ENCODE assay signal across 13 mouse cellular contexts in the genomic region with DNA sequence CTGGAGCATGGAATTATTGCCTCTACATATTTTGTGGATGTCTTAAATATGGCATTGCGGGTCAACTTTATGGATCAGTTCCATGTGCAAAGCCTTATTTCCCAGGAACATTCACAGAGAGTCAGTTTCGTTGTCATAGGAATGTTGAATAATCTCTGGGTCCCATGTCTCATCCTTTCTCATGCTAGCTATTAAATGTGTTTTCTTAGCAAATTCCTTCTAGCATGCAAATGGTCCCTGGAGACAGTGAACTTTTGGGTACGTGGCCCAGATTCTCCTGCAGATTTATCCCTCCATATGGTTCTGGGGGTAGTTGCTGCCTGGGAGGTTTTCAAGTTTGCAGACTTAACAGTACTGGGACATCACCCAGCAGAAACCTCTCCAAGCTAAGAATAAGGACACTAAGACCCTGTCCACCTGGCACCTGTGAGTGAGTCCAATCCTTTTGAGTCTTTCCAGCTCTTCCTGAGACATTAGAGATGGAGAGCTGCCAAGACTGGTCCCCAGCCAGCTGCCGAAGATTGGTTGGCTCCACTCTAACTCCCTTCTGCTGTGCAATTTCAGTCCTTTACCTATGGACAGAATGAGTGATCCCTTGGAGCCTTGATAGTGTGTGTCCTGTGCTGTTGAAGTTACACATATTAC. TPM values are rescaled to one million over a fixed set of nuclear protein-coding genes. Genes with fewer than 3 reads are reported as not detected.
DNase-seq lines count a peak whose midpoint lies in the region; ATAC-seq and TF ChIP-seq lines count a peak whose summit lies in the region.
"Had no signal": no experiment of that assay in that cellular context is flagged by ENCODE, and none has a peak within 500 bp of the region (broad histone marks: within the 10 kb centered on the region; RNA-seq: fewer than 3 reads in every experiment).

No protein-coding gene starts in this region.

- H3K9ac ChIP-seq in midbrain, postnatal 0 days (replicated peaks; ENCODE audit: low read length, poor library complexity, severe bottlenecking): no peak overlapping the region
- no peak overlapping the region for H3K9ac ChIP-seq in midbrain, embryonic 13.5 days (replicated peaks)
- H3K9ac ChIP-seq: hindbrain, embryonic 15.5 days had no signal

- no peak overlapping the region for H3K4me3 ChIP-seq in midbrain, postnatal 0 days (ENCODE audit: low read depth, low read length)
- H3K4me3 ChIP-seq in midbrain, embryonic 13.5 days (replicated peaks): no peak overlapping the region
- H3K4me3 ChIP-seq: hindbrain, embryonic 15.5 days had no signal

- DNase-seq in frontal cortex, postnatal 14 days (ENCODE audit: low spot score in 2 of 2): no peak
- peak; percentile 41 for DNase-seq in midbrain, postnatal 0 days (ENCODE audit: low spot score)
- DNase-seq in cerebellum, postnatal 25 days: peak; percentile 26 to 59
- peak; percentile 30 for DNase-seq in right cerebral cortex, postnatal 14 days
- DNase-seq in spleen, adult 18-20 months: no peak
- DNase-seq in adrenal gland, adult 18-20 months (ENCODE audit: low spot score in 2 of 2): no peak
- DNase-seq: lung, adult 18-20 months had no signal

- no peak overlapping the region for H3K27ac ChIP-seq in midbrain, postnatal 0 days (ENCODE audit: low read depth, low read length)
- no peak overlapping the region for H3K27ac ChIP-seq in midbrain, embryonic 13.5 days
- H3K27ac ChIP-seq: hindbrain, embryonic 15.5 days had no signal

- 69% methylated on average over 4 of the region's 4 CpGs for WGBS in midbrain, postnatal 0 days
- 84% methylated on average over 4 of the region's 4 CpGs for WGBS in midbrain, embryonic 13.5 days

- TF ChIP-seq CTCF in midbrain, postnatal 0 days (IDR thresholded peaks at IDR 0.05): no peak

- H3K9me3 ChIP-seq in midbrain, postnatal 0 days (ENCODE audit: low read length): no peaks in the 10 kb centered on the region
- H3K9me3 ChIP-seq in midbrain, embryonic 13.5 days: no peaks in the 10 kb centered on the region
- H3K9me3 ChIP-seq: hindbrain, embryonic 15.5 days had no signal

- H3K4me2 ChIP-seq in midbrain, postnatal 0 days (ENCODE audit: low read depth, low read length, poor library complexity, severe bottlenecking): no peak overlapping the region
- H3K4me2 ChIP-seq in midbrain, embryonic 13.5 days (replicated peaks): no peak overlapping the region
- H3K4me2 ChIP-seq: hindbrain, embryonic 15.5 days had no signal

- no peaks in the 10 kb centered on the region for H3K4me1 ChIP-seq in midbrain, postnatal 0 days (ENCODE audit: insufficient read depth, low read length)
- H3K4me1 ChIP-seq in midbrain, embryonic 13.5 days (replicated peaks): no peaks in the 10 kb centered on the region

- peak; percentile 94 for ATAC-seq in frontal cortex, adult (ENCODE audit: low TSS enrichment)
- no peak for ATAC-seq in midbrain, postnatal 0 days (ENCODE audit: low FRiP score)
- ATAC-seq in midbrain, embryonic 13.5 days: no peak
- ATAC-seq: CD4-positive, CD25-positive, alpha-beta regulatory T cell, adult 4 months; forebrain, embryonic 14.5 days had no signal

- no peaks in the 10 kb centered on the region for H3K36me3 ChIP-seq in midbrain, postnatal 0 days (ENCODE audit: insufficient read depth, low read length)
- H3K36me3 ChIP-seq in midbrain, embryonic 13.5 days: no peaks in the 10 kb centered on the region
- H3K36me3 ChIP-seq: hindbrain, embryonic 15.5 days had no signal

- no peaks in the 10 kb centered on the region for H3K27me3 ChIP-seq in midbrain, postnatal 0 days (ENCODE audit: insufficient read depth, low read length)
- H3K27me3 ChIP-seq in midbrain, embryonic 13.5 days: no peaks in the 10 kb centered on the region
- H3K27me3 ChIP-seq: hindbrain, embryonic 15.5 days had no signal

RNA-seq across cellular contexts. Expression of gene Thbs2, which starts 45.9 kb away (rescaled TPM):
- total RNA-seq in midbrain, postnatal 0 days (2014; rRNA removed): 8.0 and 9.6 TPM in 2 replicates
- polyA plus RNA-seq in midbrain, postnatal 0 days (2015; fragmentation: Nextera tagmentation; extraction: Ambion mirVana): 3.6 and 4.2 TPM in 2 replicates
- polyA plus RNA-seq in midbrain, embryonic 13.5 days (2015; fragmentation: Nextera tagmentation; extraction: Ambion mirVana): 1.1 and 1.2 TPM in 2 replicates
- 1 to 10 TPM; 2.6 to 3.4 TPM for total RNA-seq in adrenal gland, adult 18-20 months (2021)
- total RNA-seq: neutrophil, adult 5-6 weeks had no signal
- polyA plus RNA-seq: CD4-positive, CD25-positive, alpha-beta regulatory T cell, adult 4 months had no signal

Comparison
In these comparisons a context has a peak if more than half of its experiments do, and no peak if none do; other contexts are left out.
1. DNase-seq: peak in midbrain, postnatal 0 days (single experiment), cerebellum, postnatal 25 days (2 of 2) and right cerebral cortex, postnatal 14 days (single experiment); none in frontal cortex, postnatal 14 days (0 of 2), spleen, adult 18-20 months (0 of 2) and adrenal gland, adult 18-20 months (0 of 2).